Mouse (Mus musculus) WW6 (cell line): ENCODE measurements around the gene Minpp1.
"Not testable (repeated sequence)": the region's sequence is repeated elsewhere in the genome, so short reads cannot be mapped to it uniquely, and the experiment has no call there.

Experiments
- DNase-seq: peaks from one replicate; pipeline ENCODE4 v3.0.0-alpha.2; 2013; ENCODE audit warnings: low read depth, low spot score

Gene Minpp1

DNA sequence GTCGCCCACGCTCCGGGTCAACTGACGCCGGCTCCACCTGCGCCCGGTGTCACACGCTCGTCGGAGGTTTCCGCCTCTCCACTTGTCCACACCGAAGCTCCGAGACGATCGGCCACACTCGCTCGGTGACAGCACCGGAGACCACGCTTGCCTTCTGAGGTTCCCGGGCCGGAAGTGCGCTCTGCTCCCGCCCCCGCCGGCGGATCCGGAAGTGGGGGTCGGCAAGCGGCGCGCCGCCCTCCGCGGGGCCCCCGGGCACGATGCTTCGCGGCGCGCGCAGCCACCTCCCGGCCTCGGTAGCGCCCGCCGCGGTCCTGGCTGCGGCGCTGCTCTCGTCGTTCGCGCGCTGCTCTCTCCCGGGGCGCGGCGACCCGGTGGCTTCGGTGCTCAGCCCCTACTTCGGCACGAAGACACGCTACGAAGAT lies at the start of gene Minpp1:
TSS of gene Minpp1 (plus strand) at position 89 of the 425 bp plus-strand sequence.
- no peak for DNase-seq

DNA sequence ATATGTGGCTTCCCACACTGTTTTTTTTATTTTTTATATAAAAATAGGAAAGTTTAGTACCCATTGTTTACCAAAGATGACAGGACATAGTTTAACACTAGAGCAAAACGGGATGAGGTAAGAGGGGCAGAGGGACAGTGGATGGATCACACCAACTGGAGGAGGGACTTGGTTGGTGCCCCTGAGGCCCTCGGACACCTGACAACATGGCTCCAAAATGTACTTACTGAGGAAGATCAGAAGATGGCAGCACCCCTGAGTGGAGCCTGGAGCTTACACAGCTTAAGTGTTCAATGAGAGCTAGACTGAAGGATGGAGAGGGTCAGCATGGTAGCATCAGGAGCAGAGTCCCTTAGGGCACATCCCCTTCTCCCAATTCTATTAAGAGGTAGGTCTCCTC lies 46.2 kb upstream of the Minpp1 start:
- DNase-seq, result no peak

DNA sequence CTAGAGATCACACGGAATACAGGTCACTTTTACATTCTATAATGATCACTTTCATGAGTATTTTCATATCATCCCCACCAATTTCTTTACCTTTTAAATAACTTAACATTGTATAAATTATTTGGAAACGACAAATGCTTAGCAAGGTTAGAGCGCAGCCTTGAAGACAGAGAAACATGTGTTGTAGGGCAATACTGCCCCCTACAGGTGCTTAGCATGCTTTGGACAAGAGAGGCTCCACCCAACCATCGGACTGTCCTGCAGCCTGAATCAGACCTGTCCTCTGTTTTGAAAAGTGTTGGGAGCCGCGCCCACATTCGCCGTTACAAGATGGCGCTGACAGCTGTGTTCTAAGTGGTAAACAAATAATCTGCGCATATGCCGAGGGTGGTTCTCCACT lies 44.0 kb upstream of the Minpp1 start:
- DNase-seq, result no peak

DNA sequence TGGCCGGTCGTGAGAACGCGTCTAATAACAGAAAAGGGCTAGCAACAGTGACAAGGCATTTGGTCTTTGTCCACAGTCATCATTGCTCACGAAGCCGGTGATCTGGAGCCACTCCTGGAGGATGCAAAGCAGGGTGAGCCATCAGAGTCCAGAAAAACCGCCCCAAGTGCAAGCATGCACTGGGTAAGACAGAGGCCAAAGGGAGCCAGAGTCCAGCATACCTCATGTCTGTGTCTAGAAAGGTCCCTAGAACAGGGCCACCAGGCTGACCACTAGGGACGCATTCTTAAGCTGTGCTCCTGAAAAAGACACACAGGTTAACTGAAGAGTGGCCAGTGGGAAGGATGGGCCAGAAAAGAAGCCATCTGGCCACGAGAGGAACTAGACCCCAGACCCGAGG lies 36.6 kb upstream of the Minpp1 start:
- DNase-seq, result no peak

DNA sequence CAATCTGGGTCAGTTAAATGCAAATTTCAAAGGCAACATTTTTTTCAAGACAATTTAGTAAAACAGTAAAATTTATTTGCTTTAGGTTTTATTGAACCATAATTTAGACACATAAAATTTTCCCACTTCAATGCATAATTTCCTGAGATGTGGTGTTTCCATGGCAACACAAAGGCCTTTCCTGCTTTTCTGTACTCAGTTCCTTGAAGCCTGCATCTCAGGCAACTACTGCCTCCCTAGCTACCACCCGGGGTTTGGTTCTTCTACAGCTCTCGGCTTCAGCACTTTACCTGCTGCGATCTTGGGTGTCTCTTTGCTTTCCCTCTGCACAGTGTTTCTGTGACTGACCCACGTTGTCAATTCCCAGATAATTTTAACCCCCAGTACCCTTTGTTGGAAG lies 33.3 kb upstream of the Minpp1 start:
- no peak for DNase-seq

DNA sequence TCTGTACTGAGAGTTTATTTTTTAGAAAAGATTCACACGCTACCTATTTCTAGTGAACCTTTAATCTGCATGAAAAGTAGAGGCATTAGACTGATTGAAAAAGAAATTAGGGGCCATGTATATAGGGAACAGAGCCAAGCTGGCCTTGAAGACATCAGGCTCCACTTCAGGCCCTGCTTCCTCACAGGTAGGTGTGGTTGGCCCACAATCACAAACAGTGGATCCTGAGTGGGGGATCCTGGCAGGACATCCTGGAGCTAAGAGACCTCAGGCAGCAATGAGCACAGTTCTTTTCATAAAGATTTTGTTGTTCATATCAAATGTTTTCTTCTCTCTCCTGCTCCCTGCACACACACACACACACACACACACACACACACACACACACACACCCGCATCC lies 28.8 kb upstream of the Minpp1 start:
- no peak for DNase-seq

DNA sequence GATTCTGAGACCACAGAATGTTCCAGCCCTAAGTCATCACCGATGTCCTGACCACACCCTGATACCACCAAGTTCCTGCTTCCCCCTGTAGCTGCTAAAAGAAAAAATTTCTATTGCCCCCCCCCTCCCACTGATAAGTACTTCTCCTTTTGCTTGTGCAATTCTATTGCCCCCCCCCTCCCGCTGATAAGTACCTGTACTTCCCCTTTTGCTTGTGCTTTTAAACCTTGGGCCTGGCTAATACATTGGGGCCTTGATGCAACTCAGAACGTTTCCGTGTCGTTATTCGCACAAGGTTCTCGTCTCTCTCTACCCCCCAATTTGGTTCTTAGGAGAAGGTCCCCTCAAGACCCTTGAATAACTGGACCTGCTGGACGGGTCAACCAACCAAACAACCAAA lies 27.9 kb upstream of the Minpp1 start:
- DNase-seq, result not testable (repeated sequence)

DNA sequence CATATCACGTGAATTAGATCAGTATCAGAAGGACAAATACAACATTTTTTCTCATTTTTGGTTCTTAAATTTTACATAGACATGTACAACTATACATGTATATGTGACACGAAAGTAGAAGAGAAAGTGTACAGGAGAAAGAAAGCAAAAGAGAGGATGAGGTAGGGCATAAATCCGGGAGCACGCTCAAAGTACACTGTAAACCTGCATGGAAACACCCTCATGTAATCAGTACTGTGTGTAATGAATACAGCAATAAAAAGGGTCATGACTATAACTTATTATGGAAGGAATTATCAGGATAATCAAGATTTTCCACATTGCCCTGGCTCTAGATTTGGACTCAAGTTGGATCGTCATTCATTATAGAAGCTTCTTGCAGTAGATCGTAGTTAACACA lies 22.5 kb upstream of the Minpp1 start:
- DNase-seq, result no peak

DNA sequence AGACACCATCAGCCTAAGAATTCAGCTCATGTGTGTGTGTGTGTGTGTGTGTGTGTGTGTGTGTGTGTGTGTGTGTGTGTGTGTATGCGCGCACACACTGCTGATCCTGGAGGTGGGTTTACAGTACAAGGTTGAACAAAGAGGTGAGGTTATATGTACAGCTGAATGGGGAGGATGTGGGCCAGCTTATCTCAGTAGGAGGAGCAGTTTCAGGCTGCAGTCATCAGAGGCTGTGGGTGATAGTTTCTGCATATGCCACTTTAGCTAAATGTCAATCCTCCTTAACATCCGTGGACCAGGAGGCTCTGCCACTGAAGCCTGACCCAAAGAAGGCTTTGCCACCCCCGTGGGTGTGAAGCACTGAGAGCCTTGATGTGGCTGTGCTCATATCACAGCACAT lies 20.3 kb upstream of the Minpp1 start:
- no peak for DNase-seq

DNA sequence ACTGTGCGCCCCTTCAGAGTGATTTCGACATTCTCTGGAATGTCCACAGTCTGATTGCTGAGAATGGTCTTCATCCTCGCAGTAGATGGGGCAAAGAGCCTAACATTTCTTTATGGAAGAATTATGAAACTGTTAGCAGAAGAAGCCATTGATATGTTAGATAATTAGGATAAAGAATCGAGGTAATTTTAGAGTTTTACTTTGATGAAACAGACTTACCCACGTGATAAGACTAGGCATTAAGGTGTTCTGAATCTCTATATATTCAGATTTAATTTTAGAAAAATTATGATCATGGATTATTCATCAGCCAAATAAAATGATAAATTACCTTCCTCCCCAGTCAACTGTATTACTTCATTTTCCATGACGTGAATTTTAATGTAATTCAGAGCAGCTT lies 19.1 kb upstream of the Minpp1 start, which contains the start of gene Rpl9-ps6:
TSS of gene Rpl9-ps6 (minus strand) at position 101 of the 400 bp plus-strand sequence.
- no peak for DNase-seq

DNA sequence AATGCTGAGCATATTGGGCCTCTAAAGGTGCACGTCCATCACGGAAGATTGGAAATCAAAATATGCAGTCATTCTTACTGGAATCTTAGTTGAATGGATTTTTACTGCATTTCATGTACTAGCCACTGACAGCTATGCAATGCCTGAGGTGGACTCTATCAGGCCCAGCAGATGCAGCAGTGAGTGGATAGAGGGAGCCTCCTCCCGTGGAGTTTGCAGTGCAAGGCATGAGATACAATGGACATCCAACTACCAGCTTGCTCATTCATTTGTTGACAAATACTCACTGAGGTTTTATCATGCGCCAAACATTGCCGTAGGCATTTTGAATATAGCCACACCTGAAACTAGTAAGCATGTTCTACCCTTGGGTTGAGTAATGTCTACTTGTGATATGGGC lies 18.2 kb upstream of the Minpp1 start:
- DNase-seq, result no peak

DNA sequence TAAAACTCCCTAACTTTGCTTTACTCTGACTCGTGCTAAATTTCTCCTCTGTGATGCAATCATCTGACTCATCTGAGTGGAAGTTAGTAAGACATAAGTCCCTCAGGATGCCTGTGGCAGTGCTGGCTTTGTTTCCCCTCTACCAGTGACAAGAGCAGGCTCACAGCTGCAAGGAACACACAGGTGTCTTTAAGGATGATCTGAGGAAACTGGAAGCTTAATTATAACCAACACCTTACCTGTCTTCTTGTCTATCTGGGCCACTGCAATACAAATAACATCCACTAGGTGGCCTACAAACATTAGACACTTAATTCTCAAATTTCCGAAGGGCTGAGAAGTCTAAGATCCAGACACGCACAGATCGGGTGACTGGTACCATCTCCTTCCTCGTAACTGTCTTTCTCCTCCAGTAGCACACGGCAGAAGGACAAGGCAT lies 15.5 kb upstream of the Minpp1 start:
- no peak for DNase-seq

DNA sequence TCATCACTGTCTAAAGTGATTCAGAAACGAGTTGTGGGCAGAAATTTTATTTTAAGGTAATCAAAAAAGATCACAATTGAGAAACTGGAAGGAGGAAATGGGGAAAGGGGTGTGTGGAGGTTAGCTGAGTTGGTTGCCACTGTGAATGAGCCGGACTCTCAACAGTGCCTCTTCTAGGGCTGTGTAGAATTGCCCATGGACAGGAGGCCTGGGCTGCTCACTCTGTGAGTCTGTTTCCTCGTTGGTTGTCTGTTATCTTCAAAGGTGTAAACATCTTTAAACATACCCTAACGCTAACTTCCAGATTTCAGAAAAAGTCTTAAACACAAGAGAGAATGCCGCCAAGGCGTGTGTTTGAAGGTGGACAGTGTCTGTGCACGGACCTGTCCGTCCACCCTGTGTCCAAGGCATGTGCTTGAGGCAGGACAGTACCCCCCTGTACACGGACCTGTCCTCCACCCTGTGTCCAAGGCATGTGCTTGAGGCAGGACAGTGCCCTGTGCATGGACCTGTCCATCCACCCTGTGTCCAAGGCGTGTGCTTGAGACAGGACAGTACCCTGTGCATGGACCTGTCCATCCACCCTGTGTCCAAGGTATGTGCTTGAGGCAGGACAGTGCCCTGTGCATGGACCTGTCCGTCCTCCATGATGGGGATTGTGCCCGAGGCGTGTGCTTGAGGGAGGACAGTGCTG lies 14.9 kb upstream of the Minpp1 start:
- DNase-seq, result no peak

DNA sequence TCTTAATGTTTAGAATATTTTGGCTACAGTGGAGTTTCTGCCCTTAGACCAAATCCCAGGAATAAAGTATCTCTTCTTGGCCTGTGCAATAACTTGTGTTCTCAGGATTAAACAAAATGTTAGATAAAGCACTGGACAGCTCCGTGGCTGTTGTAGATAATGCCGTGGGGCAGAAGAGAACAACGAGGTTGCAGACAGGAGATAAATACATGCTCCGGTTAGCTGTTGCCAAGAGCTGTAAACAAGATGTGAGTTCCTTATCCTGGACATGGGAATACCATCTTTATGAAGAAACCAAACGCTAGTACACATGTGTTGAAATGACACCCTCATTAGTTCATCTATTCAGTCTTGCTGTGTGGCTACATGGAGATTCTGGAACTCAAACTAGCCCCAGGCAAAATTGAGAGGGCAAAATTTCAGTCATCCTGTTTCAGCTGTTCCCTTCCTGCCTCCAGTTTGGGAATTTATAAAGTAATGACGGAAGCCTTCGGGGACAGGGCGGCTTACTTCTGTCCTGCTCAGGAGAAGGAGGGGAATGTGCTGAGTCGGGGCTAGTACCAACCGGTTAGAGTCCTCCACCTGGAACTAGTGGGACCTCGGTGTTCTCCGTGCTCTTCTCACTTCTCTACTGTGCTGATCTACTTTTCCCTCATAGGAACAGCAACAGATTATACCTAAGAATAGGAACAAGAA lies 9.4 kb upstream of the Minpp1 start:
- DNase-seq, result no peak

DNA sequence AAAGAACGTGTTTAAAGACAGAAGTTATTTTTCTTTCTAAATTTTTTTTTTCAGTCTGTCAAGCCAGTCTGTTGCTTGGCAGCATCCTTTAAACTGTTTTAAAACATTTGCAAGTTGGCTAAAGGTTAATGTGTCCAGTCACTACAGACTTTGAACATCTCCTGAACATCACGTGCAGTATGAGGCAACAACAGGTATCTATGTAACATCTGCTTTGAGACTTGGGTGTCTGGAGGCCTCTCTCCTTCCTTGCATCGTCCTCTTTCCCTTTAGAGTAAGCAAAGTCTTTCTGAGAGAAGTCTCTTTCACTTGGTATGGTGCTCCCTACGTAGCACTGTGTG lies 8.9 kb upstream of the Minpp1 start:
- no peak for DNase-seq

DNA sequence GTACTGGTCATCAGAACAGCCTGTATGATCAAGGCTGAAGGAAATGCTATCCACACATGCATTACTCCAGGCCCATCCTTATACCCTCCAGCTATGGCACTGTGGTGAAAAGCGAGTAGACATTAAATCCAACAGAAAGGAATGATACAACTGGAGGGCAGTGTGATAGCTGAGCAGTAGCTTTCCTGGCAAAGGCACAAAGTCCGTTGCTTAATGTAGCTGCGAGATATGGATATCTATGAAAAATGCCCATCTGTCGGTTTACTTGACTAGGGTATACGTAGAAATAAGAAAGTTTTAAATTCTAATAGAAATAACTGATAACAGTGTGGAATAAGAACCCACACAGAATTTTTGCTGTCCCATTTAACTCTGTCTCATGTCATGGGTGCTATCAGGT lies 5.3 kb upstream of the Minpp1 start:
- DNase-seq, result no peak

DNA sequence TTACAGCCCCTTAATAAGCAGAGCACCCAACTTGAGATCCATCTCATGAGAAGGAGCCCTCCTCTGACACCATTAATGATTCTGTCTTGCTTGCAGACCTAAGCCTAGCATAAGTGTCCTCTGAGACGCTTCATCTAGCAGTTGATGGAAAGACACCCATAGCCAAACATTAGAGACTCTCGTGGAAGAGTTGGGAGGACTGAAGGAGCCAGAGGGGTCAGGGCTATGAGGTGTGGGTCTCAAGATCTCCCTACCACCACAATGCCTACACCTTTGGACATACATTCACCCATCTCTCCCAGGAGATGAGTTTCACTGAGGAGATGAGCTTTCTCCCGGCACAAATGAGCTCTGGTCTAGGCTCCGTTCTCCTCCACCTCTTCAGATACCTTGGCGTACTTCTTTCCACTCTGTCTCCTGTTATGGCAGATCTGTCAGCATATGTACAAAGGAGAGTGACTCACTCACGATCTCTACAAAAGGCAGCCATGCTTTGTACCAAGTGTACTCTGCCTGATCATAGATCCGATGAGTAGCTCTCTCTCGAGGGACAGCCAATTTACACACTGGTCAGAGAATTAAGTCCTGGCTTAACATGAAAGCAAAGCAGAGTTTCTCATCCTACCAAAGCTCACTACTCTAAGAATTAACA lies 4.7 kb upstream of the Minpp1 start:
- DNase-seq, result no peak

DNA sequence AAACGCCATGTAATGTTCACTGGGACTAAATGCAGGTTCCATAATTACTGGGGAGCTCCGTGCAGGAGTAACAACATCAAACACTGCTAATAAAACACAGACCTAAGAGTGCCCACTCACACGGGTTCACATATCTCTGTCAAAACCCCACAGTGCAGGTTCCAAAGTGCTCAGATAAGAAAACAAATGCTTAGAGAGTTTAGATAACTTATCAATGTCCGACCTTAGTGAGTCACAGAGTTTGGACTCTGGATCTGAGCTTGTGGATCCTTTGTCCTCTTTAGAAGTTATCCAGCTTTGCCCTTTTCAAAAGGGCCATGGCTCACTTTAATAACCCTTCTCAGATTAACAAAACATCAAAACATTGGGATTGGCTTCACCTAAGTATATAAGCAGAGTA lies 4.1 kb upstream of the Minpp1 start:
- DNase-seq, result no peak

DNA sequence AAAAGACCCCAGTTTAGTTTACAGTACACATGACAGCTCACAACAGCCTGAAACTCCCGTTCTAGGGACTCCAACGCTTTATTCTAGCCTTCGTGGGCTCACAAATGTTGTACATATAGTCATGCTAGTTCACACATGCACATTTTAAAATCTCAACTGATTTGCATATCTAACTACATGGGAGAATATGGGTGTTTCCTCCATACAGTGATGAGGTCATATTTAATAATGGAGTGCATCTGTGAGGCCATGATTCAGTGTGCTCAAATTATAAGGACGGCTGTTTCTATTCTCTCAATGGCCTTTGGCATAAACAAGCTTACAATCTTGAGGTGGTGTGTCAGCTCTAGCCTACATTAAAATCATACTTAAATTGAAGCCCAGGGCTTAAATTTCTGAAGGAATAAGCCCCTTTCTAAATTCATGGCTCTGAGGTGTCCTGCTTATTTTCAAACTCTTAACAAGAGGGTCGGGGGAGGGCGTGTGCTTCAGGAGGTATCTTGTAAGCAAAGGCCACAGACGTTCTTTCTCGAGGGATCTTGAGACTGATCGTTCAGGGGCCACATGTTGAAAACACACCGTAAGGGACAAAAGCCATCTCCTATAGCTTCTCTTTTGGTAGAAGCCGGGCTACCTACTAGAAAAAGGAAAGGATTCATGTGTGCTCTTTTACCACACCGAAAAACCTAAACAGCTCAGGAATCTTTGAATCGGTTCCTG lies 468 bp upstream of the Minpp1 start:
- DNase-seq, result no peak

DNA sequence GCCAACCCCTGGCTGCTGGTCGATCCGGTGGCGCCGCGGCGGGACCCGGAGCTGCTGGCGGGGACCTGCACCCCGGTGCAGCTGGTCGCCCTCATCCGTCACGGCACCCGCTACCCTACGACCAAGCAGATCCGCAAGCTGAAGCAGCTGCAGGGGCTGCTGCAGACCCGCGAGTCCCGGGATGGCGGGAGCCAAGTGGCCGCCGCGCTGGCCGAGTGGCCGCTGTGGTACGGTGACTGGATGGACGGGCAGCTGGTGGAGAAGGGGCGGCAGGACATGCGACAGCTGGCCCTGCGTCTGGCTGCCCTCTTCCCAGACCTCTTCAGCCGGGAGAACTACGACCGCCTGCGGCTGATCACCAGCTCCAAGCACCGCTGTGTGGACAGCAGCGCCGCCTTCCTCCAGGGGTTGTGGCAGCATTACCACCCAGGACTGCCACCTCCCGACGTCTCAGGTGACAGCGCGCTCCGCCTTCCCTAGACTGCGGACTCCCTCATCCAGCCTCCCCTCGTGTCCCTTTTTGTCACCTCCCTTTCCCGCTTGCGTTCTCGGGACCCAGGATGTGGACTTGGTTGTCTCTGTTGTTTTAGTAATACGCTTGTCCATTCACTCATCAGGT lies 646 bp downstream of the Minpp1 start:
- DNase-seq, result not testable (repeated sequence)

DNA sequence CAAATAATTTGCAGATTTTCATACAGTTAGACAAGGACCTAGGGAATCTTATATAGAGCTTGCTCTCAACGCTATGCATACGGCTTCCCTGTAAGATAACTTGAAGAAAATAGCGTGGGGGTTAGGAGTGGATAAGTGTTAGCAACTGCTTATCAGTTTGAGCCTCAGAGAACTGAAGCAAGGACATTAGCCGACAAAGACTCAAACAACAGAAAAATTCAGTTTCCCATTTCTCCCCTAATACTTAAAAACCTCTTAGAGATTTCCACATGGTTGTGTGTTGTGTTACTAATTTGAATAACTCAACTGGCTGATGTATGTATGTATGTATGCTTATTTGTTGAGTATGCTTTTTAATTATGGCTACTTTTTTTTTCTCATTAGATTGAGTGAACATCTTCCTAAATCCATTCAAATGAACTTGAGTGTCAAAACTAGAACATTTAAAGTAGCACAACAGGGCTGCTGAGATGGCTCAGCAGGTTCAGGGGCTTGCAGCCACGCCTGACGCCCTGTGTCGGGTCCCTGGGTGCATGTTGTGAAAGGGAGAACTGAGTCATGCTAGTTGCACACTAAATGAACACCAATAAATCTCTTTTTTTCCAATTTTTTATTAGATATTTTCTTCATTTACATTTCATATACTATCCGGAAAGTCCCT lies 2.2 kb downstream of the Minpp1 start:
- no peak for DNase-seq
